Mouse (Mus musculus) spleen, adult 2 months (tissue): ENCODE measurements around the gene Prr29. TPM values are rescaled to one million over a fixed set of nuclear protein-coding genes. Genes with fewer than 3 reads are reported as not detected.

Experiments used
- DNase-seq, 2 experiments: peaks; one replicate each; pipeline versions ENCODE4 v3.0.0 to v3.0.0-alpha.2; 2012 to 2021; ENCODE audit warnings: low spot score in 2 of 2, low read depth in 1 of 2
- H3K27ac ChIP-seq: fragments of 200-500 bp; 2 replicates; pipeline ENCODE4 v1.5.1; 2012; ENCODE audit warnings: low read length, inconsistent platforms; ENCODE audit not compliant: insufficient read depth
- H3K27me3 ChIP-seq: fragments of 200-500 bp; 2 replicates; pipeline ENCODE4 v1.6.1; 2012; ENCODE audit warnings: mild to moderate bottlenecking, moderate library complexity, low read length, inconsistent platforms; ENCODE audit not compliant: control insufficient read depth, insufficient read depth
- H3K36me3 ChIP-seq: fragments of 200-500 bp; 2 replicates; pipeline ENCODE4 v1.6.1; 2012; ENCODE audit warnings: mild to moderate bottlenecking, low read length, inconsistent platforms; ENCODE audit not compliant: control insufficient read depth, insufficient read depth
- H3K4me1 ChIP-seq: fragments of 200-500 bp; 2 replicates; pipeline ENCODE4 v1.6.1; 2011; ENCODE audit warnings: inconsistent platforms; ENCODE audit not compliant: control insufficient read depth, insufficient read depth, insufficient read length
- H3K4me3 ChIP-seq: fragments of 200-500 bp; 2 replicates; pipeline ENCODE4 v1.5.1; 2011; ENCODE audit warnings: mild to moderate bottlenecking, inconsistent platforms; ENCODE audit not compliant: insufficient read depth, insufficient read length; ENCODE audit errors: extremely low read depth
- CTCF ChIP-seq: fragments of 200-500 bp; IDR thresholded peaks from 2 replicates; pipeline ENCODE4 v1.5.1; 2011; ENCODE audit warnings: mild to moderate bottlenecking, inconsistent platforms; ENCODE audit not compliant: insufficient read depth, insufficient read length, insufficient replicate concordance; ENCODE audit errors: extremely low read depth
- POLR2A ChIP-seq: fragments of 200-500 bp; IDR thresholded peaks from 2 replicates; pipeline ENCODE4 v1.6.1; 2011; ENCODE audit warnings: low read depth, low read length, inconsistent platforms
- WGBS: fragments of 180-500 bp; shearing (Covaris S2); methylation state at CpG from one replicate; pipeline ENCODE4 v1.1.7; 2018; 5-methylcytosine and 5-hydroxymethylcytosine counted together
- polyA plus RNA-seq: library from polyadenylated mRNA; depleted of rRNA; stranded (reverse); fragments of >200 nt; gene quantifications from 2 replicates; pipeline ENCODE4 v1.2.3, GENCODE M21; 2012

Prr29 gene
- polyA plus RNA-seq, 1 experiment: 0.55 TPM

GRCm38 (mm10) chr11:106340990-106341520 is 24.2 kb upstream of the Prr29 start:
- Histone ChIP-seq H3K4me3 (no peak overlapping the region), H3K27ac (no peak overlapping the region), H3K36me3 (no peaks in the 10 kb centered on the region), H3K27me3 (no peaks in the 10 kb centered on the region), H3K4me1 (no peaks in the 10 kb centered on the region)
- 32% methylated on average over 9 of the region's 9 CpGs for WGBS
- TF ChIP-seq POLR2A: no peak
- no peak for TF ChIP-seq CTCF
- no peak for DNase-seq

GRCm38 (mm10) chr11:106344910-106345309 is 20.4 kb upstream of the Prr29 start:
- no peaks in the 10 kb centered on the region for H3K4me1 ChIP-seq
- no peaks in the 10 kb centered on the region for H3K27me3 ChIP-seq
- no peak for DNase-seq
- H3K36me3 ChIP-seq: no peaks in the 10 kb centered on the region
- TF ChIP-seq CTCF: no peak
- TF ChIP-seq POLR2A: no peak
- H3K4me3 ChIP-seq: no peak overlapping the region
- H3K27ac ChIP-seq: no peak overlapping the region
- 80% methylated on average over 6 of the region's 6 CpGs for WGBS

DNA sequence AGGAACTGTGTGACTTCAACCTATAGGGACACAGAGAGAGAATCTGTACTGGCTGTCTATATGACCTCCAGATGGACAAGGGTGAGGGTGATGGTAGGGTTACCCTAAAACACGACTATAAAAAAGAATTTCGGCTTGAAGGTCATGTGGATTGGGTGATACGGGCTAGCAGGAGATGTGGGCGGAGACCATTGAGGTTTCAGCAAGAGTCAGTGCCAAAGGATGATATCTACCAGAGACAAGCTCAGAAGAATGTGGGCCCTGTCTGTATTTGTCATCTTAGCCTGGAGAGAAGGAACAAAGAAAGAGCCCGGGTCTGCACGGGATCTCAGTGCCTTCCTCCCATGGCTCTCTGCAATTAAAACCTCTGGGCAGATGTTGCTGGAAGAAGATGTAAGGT is 15.5 kb upstream of the Prr29 start:
- no peaks in the 10 kb centered on the region for H3K36me3 ChIP-seq
- no peak for DNase-seq
- TF ChIP-seq CTCF (no peak), POLR2A (no peak)
- H3K4me1 ChIP-seq: no peaks in the 10 kb centered on the region
- no peaks in the 10 kb centered on the region for H3K27me3 ChIP-seq
- H3K27ac ChIP-seq: no peak overlapping the region
- WGBS: 80% methylated on average over 6 of the region's 6 CpGs
- H3K4me3 ChIP-seq: no peak overlapping the region

DNA sequence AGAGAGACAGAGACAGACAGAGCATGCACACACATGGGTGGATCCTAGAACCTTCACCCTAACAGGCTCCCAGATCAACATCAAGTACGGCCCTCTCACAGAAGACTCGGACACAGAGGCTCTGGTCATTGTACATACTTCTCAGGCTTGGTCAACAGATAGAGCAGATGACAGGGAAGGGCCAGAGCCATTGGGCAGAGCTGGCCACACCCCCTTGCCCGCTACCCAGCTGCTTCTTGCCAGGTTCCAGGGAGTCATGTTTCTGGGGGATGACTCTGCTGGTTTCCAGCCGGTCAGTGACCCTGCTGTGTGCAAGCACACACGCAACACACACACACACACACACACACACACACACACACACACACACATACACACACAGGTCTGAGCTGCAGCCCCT is 14.4 kb upstream of the Prr29 start:
- DNase-seq: no peak
- Histone ChIP-seq H3K36me3 (no peaks in the 10 kb centered on the region), H3K27ac (no peak overlapping the region), H3K27me3 (no peaks in the 10 kb centered on the region), H3K4me3 (no peak overlapping the region), H3K4me1 (peaks cover 10% of the 10 kb centered on the region)
- 86% methylated on average over 5 of the region's 5 CpGs for WGBS
- TF ChIP-seq CTCF: no peak

DNA sequence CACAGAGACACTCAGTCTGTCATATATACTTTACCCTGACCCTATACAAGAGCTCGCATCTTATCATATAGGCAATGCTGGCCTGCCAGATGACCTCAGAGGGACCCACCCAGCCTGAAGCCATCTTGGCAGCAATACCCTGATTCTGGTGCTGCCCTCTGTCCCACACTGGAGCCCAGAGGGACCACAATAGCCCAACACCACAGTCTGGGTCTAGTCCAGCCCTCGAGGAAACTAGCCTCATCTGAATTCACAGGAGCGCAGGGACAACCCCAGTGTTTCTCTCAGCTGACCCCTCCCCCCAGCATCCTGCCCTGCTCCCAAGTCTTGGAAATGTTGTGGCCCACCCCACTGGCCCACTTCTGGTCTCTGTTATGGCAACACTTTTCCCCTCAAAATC is 14.0 kb upstream of the Prr29 start:
- no peak for TF ChIP-seq POLR2A
- TF ChIP-seq CTCF: no peak
- no peak for DNase-seq
- peaks cover 12% of the 10 kb centered on the region for H3K4me1 ChIP-seq
- WGBS: 76% methylated on average over 3 of the region's 3 CpGs
- H3K36me3 ChIP-seq: no peaks in the 10 kb centered on the region
- H3K4me3 ChIP-seq: no peak overlapping the region
- no peak overlapping the region for H3K27ac ChIP-seq
- no peaks in the 10 kb centered on the region for H3K27me3 ChIP-seq

GRCm38 (mm10) chr11:106351941-106352340 is 13.3 kb upstream of the Prr29 start:
- H3K36me3 ChIP-seq: no peaks in the 10 kb centered on the region
- no peak for DNase-seq
- H3K27me3 ChIP-seq: no peaks in the 10 kb centered on the region
- H3K4me1 ChIP-seq: peaks cover 12% of the 10 kb centered on the region
- TF ChIP-seq CTCF (no peak), POLR2A (no peak)
- no peak overlapping the region for H3K4me3 ChIP-seq
- no peak overlapping the region for H3K27ac ChIP-seq
- WGBS: 59% methylated on average over 4 of the region's 4 CpGs

- no peak within 1 kb of the TSS for H3K27ac ChIP-seq
- peaks cover 12% of the 10 kb centered on the region for H3K4me1 ChIP-seq
- TF ChIP-seq POLR2A (no peak), CTCF (no peak)
- WGBS: 92% methylated on average over 12 of the region's 12 CpGs
- no peak for DNase-seq
- no peaks in the 10 kb centered on the region for H3K36me3 ChIP-seq
- H3K4me3 ChIP-seq: no peak within 1 kb of the TSS
- no peaks in the 10 kb centered on the region for H3K27me3 ChIP-seq
Observed at GRCm38 (mm10) chr11:106353188-106353587, 12.1 kb upstream of the Prr29 start, which contains the start of gene Scn4a. Scn4a (minus strand) TSS chr11:106353288.
